Mouse (Mus musculus): Measurements from ENCODE around the gene Phrf1.

DNA sequence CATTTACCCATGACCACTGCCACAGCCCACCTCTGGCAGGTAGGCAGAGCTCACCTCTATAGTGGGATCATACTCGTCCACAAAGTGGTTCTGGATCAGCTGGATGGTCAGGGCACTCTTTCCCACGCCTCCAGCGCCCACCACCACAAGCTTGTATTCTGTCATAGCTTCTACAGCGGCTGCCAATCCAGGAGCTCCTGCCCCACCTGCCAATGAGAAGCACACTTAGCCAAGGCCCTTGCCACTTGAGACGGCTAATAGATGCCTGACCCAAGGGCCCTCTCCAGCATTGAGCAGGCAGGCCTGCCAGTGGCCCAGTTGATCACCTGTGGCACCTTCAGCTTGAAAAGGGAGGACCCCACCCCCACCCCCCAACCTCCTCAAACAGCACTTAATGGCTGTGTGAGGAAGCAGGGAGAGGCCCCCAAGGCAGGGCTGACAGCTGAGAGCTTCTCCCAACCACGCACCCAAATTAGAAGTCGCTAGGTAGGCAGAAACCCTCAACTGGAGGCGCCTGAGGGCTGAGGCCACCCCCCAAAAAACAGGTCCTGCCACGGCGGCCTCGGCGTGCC, 35.7 kb upstream of the Phrf1 start:
- no peak for TF ChIP-seq CTCF (IDR thresholded peaks at IDR 0.05)
- TF ChIP-seq EP300 (IDR thresholded peaks at IDR 0.05): no peak
